Mouse (Mus musculus) kidney, adult 2 months (tissue): Measurements from ENCODE around the gene Tctn1. TPM values are rescaled to one million over a fixed set of nuclear protein-coding genes. Genes with fewer than 3 reads are reported as not detected.
A peak's percentile ranks its signal among the peaks of the same experiment; 100 is the strongest.

Experiments used
- DNase-seq: peaks from one replicate; pipeline ENCODE4 v3.0.0; 2021
- H3K27ac ChIP-seq: fragments of 200-500 bp; 2 replicates; pipeline ENCODE4 v1.5.1; 2012; ENCODE audit warnings: low read depth, low read length, control low read depth, inconsistent platforms; ENCODE audit not compliant: insufficient read depth
- H3K27me3 ChIP-seq: fragments of 200-500 bp; replicated peaks from 2 replicates; pipeline ENCODE4 v1.6.1; 2012; ENCODE audit warnings: mild to moderate bottlenecking, moderate library complexity, low read length, inconsistent platforms; ENCODE audit not compliant: control insufficient read depth, insufficient read depth
- H3K36me3 ChIP-seq: fragments of 200-500 bp; 2 replicates; pipeline ENCODE4 v1.6.1; 2012; ENCODE audit warnings: mild to moderate bottlenecking, moderate library complexity, low read length, inconsistent platforms; ENCODE audit not compliant: control insufficient read depth, insufficient read depth
- H3K4me1 ChIP-seq: fragments of 200-500 bp; 2 replicates; pipeline ENCODE4 v1.6.1; 2011; ENCODE audit warnings: low read length; ENCODE audit not compliant: control insufficient read depth, insufficient read depth
- H3K4me3 ChIP-seq: fragments of 200-500 bp; 2 replicates; pipeline ENCODE4 v1.5.1; 2011; ENCODE audit warnings: mild to moderate bottlenecking, low read depth, low read length, control low read depth; ENCODE audit not compliant: insufficient read depth
- CTCF ChIP-seq: fragments of 200-500 bp; conservative IDR thresholded peaks from 2 replicates; pipeline ENCODE4 v1.5.1; 2011; ENCODE audit warnings: low read depth, mild to moderate bottlenecking, control low read depth, low read length, moderate library complexity, mixed read lengths; ENCODE audit not compliant: insufficient read depth, insufficient read length
- POLR2A ChIP-seq: fragments of 200-500 bp; IDR thresholded peaks from one replicate; pipeline ENCODE4 v1.6.1; 2011; ENCODE audit warnings: low read depth, low read length, control low read depth
- WGBS: fragments of 180-500 bp; shearing (Covaris S2); methylation state at CpG from one replicate; pipeline ENCODE4 v1.1.7; 2018; 5-methylcytosine and 5-hydroxymethylcytosine counted together
- polyA plus RNA-seq: library from polyadenylated mRNA; depleted of rRNA; stranded (reverse); fragments of >200 nt; gene quantifications from 2 replicates; pipeline ENCODE4 v1.2.3, GENCODE M21; 2012

Tctn1 gene
- polyA plus RNA-seq, 1 experiment = 18.2 TPM

- Histone ChIP-seq H3K27ac (no peak overlapping the region), H3K27me3 (no peaks in the 10 kb centered on the region), H3K36me3 (no peaks in the 10 kb centered on the region; the same call in none of the 2 replicates), H3K4me3 (no peak overlapping the region), H3K4me1 (peaks cover 2% of the 10 kb centered on the region; the same call in 1 of the 2 replicates)
- WGBS = 58% methylated on average over 3 of the region's 3 CpGs
- DNase-seq = no peak
- TF ChIP-seq CTCF (no peak), POLR2A (no peak)
These were observed 19.1 kb downstream of the Tctn1 start for GRCm38 (mm10) chr5:122245186-122245585.

GRCm38 (mm10) chr5:122243781-122244523 is 20.3 kb downstream of the Tctn1 start:
- Histone ChIP-seq H3K27ac (no peak overlapping the region), H3K4me1 (peaks cover 3% of the 10 kb centered on the region; the same call in 1 of the 2 replicates), H3K4me3 (no peak overlapping the region), H3K27me3 (no peaks in the 10 kb centered on the region), H3K36me3 (no peaks in the 10 kb centered on the region; the same call in 1 of the 2 replicates)
- WGBS = 81% methylated on average over 17 of the region's 17 CpGs
- no peak for DNase-seq
- TF ChIP-seq CTCF = no peak
- no peak for TF ChIP-seq POLR2A

DNA sequence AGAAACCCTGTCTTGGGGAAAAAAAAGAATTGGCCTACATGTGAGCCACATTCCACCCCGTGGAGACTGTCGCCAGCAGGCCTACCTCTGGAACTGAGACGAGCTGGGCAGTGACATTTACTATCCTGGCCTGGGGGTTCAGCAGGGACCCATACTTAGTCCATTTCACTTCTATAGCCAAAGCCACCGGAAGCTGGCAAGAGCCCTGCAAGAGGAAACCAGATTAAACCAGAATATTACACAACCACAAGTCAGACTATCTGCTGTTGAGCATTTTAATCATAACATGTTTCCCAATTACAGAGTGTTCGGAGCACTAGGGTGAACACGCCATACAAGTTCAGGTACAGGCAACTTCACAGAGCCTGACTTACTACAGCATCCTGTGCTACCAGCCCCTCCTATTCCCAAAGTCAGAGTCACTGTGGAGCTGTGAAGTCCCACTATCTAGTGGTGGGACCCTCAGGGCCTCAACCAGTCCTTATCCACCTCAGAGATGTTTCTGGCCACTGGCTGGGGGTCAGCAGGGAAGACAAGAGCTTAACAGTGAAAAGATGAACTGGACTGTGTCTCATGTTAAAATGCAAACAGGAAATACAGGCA is 21.6 kb downstream of the Tctn1 start:
- Histone ChIP-seq H3K36me3 (no peaks in the 10 kb centered on the region; the same call in 1 of the 2 replicates), H3K27me3 (no peaks in the 10 kb centered on the region), H3K4me3 (no peak overlapping the region), H3K27ac (peak overlapping the region; percentile 26; the same call in 1 of the 2 replicates), H3K4me1 (peaks cover 3% of the 10 kb centered on the region; the same call in 1 of the 2 replicates)
- no peak for TF ChIP-seq POLR2A
- no peak for TF ChIP-seq CTCF
- peak; percentile 43 for DNase-seq
- WGBS = 70% methylated on average over 6 of the region's 6 CpGs

DNA sequence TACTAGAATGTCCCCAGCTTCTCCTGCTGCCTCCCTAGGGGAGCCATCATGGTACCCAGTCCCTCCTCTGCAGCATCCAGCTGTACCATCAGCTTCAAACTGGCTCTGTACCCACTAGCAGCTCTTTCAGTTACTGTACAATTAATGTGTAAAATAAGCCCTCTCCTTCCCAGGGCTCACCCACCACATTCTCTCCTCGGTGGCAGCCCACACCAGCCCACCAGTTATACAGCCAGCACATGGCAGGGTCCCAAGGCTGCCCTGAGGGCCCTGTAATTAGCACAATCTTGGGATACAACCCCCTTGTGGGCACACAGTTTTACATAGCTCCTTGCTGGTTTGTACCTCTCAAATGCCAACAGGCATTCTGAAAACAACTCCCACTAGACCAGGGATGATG is 23.3 kb downstream of the Tctn1 start:
- WGBS = 42% methylated on average over 1 of the region's 1 CpGs
- H3K36me3 ChIP-seq = no peaks in the 10 kb centered on the region; the same call in 1 of the 2 replicates

GRCm38 (mm10) chr5:122240521-122240920 is 23.7 kb downstream of the Tctn1 start:
- Histone ChIP-seq H3K4me3 (no peak overlapping the region), H3K36me3 (no peaks in the 10 kb centered on the region; the same call in 1 of the 2 replicates), H3K27ac (no peak overlapping the region), H3K4me1 (peaks cover 3% of the 10 kb centered on the region; the same call in 1 of the 2 replicates), H3K27me3 (no peaks in the 10 kb centered on the region)
- WGBS = 64% methylated on average over 11 of the region's 11 CpGs
- DNase-seq = peak; percentile 85
- TF ChIP-seq CTCF (no peak), POLR2A (no peak)

More for the DNA sequence above, 23.3 kb downstream of the Tctn1 start:
- Histone ChIP-seq H3K4me1 (peaks cover 3% of the 10 kb centered on the region; the same call in 1 of the 2 replicates), H3K27me3 (no peaks in the 10 kb centered on the region), H3K4me3 (no peak overlapping the region), H3K27ac (no peak overlapping the region)
- TF ChIP-seq CTCF = no peak
- no peak for TF ChIP-seq POLR2A
- DNase-seq = no peak

DNA sequence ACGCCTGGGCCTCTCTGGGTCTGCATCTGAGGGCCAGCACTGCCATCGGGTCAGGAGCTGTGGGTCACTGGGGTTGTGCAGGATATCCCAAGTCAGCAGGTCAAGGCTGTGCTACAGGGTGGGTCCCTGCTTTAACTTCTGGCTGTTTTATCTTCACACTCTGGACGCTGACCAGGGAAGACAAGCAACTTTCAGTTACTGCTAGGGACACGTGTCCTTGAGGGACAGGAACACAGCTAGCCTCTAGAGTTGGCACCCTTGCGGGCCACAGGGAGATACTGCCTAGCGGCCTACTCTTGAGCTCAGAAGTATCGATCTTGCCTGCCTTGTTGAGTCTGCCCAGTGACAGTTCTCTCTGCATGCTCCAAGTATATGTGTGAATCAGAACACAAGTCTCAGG is 24.6 kb downstream of the Tctn1 start:
- H3K27me3 ChIP-seq = no peaks in the 10 kb centered on the region
- H3K4me3 ChIP-seq = no peak overlapping the region
- no peak for TF ChIP-seq CTCF
- no peak for TF ChIP-seq POLR2A
- H3K4me1 ChIP-seq = peaks cover 3% of the 10 kb centered on the region; the same call in 1 of the 2 replicates
- WGBS = 75% methylated on average over 7 of the region's 7 CpGs
- H3K27ac ChIP-seq = no peak overlapping the region
- no peak for DNase-seq
- no peaks in the 10 kb centered on the region; the same call in 1 of the 2 replicates for H3K36me3 ChIP-seq

- no peaks in the 10 kb centered on the region; the same call in 1 of the 2 replicates for H3K36me3 ChIP-seq
- peaks cover 3% of the 10 kb centered on the region; the same call in 1 of the 2 replicates for H3K4me1 ChIP-seq
- no peak for TF ChIP-seq POLR2A
- no peak for TF ChIP-seq CTCF
- H3K27ac ChIP-seq = no peak overlapping the region
- 73% methylated on average over 5 of the region's 5 CpGs for WGBS
- no peaks in the 10 kb centered on the region for H3K27me3 ChIP-seq
- no peak for DNase-seq
- no peak overlapping the region for H3K4me3 ChIP-seq
These were observed 27.1 kb downstream of the Tctn1 start for GRCm38 (mm10) chr5:122237200-122237599.
